Mouse (Mus musculus): ENCODE results near the gene Med21. TPM values are rescaled to one million over a fixed set of nuclear protein-coding genes. Genes with fewer than 3 reads are reported as not detected.
A peak's percentile ranks its signal among the peaks of the same experiment; 100 is the strongest.

Med21 gene
- total RNA-seq, 2 experiments from 2014 or later: 55.1 to 59.5 TPM

DNA sequence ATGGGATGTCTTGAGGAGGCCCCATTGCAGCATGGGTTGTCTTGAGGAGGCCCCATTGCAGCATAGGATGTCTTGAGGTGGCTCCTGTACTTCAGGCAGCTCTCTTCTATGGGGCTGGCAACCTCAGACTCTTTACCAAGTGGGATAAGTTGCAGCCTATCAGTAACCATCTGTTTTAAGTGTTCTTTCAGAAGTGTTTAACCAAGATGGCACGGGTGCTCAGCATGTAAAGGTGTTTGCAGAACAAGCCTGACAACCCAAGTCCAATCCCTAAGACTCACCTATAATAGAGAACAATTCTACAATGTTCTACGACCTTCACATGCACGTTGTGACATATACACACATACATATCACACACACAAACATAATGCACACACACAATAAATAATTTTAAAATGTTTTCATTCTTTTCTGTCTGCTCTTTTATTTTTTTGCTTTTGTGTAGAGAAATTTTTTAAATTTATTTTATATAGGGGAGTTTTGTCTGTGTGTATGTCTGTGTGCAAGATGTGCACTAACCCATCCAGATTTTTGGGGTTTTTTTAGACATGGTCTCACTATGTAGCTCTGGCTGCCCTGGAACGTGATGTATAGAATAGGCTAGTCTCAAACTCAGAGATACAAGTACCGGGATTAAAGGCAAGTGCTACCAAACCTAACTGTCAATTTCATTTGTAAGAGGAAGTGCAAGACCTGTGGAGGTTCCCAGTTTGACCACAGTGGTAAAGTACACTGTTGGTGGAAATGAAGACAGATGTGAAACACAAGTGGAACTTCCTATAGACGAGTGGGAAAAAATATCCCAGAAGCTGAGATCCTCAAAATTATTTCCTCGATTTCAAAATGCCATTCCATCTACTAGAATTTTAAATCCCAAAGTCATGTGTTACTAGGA lies 2.0 kb upstream of the Med21 start:
- DNase-seq: no peak

GRCm38 (mm10) chr6:146640991-146641390 lies 1.4 kb upstream of the Med21 start:
- no peak for DNase-seq

DNA sequence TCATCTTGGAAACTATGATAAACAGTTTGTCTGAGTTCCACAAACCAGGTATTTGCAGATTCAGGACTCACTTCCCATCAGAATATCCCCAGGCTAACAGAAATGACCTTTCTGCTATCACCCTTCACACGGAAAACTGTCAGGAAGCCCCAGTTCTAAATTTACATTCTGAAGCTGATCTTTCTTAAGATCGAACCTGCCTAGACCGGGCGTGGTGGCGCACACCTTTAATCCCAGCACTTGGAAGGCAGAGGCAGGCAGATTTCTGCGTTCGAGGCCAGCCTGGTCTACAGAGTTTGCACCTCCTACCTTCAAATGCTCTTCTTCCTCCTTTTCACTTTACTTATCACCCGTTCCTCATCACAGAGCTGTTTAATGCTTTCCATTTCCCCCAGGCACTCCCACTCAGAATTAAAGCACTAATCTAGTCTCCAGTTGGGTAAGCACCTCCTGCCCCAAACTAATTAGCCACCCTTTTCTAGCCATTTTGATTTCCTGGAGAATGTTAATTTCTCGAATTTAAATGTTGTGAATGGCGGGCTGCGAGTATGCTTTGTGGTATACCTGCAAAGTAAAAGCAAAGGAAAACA lies 631 bp upstream of the Med21 start:
- no peak for DNase-seq

DNA sequence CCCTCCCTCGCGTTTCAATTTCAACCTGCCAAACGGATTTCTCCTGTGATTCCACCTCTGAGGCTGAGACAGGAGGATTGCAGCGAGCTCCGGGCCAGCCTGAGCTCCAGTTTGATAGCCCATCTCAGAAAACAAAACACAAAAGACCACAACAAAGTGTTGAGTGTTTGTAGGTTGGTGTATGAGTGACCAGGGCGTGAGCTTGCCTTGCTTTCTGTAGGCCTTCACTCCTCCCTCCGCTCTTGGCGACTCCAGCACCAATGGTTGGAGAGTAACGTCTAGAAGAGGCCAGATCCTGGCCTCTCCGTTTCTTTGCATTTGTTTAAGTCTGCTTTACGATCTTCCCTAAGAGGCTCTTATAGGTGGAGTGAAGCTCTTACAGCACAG lies 830 bp downstream of the Med21 start:
- DNase-seq: peak; percentile 30

- no peak for DNase-seq
These were observed 7.7 kb downstream of the Med21 start for GRCm38 (mm10) chr6:146650013-146650412.

- no peak for DNase-seq
These were observed 9.1 kb downstream of the Med21 start for GRCm38 (mm10) chr6:146651431-146651830.

GRCm38 (mm10) chr6:146653197-146653596 lies 10.8 kb downstream of the Med21 start:
- DNase-seq: no peak

DNA sequence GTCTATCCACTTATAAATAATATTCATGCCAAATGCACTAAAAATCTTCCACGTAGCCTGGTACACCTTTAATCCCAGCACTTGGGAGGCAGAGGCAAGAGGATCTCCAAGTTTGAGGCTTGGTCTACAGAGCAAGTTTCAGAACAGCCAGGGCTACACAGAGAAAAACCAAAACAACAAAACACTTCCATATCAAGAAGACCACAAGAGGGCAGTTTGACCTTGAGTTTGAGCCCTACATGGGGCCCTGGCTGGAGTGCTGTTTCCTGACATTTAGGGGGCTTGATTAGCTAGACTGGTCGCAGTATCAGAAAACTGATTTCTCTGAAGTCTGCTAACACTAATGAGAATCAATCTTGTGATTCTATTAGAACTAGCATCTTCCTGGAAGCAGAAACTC lies 18.2 kb downstream of the Med21 start:
- DNase-seq: no peak

DNA sequence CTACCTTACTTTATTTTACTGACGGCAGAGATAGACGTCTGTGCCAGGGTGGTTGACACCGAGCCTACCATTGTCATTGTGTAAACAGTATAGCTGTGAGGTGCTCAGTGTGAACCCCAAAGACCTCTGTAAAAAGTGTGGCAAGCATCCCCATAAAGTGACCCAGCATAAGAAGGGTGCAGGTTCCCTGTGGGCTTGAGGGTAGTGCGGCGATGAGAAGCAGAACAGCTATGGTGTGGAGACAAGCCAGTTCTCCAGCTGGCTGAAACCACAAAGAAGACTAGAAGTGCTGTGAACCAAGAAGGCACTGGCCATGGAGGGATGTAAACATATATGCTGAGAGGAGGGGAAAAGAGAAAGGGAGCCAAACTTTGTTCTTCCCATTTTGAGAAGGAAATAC lies 19.3 kb downstream of the Med21 start:
- DNase-seq: no peak

DNA sequence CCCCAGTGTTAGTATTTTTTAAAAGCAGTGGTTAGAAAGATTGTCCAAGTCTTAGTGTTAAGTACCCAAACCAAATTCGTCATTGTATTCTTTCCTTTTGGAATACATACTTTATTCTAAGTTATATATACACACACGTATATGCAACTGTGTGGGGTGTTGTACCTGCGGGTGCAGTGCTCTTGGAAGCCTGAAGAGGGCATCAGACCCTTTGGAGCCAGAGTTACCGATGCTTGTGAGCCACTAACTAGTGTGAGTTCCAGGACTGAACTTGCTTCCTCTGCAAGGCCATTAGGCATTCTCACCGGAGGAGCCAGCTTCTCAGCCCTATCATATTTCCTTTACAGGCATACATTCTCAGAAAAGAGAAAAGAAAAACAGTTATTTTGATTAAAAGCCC lies 20.3 kb downstream of the Med21 start:
- DNase-seq: peak; percentile 66

DNA sequence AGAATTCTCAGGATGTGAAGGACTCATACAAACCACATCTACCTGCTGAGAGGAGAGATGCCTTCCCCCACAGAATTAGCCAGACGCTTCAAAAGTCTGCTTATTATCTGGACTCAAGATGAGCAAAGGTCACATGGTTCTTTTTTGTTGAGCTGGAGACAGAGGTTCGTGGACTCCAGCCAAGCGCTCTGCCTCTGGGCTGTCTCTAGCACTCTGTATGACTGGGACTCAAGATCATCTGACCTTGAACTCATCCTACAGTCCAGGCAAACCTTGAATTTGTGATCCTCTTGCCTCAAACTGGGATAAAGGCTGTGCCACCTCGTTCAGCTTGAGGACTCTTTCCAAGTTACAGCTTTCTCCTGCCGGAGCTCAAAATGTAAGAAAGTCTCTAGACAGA lies 21.8 kb downstream of the Med21 start:
- DNase-seq: peak; percentile 63

- no peak for DNase-seq
These were observed 22.6 kb downstream of the Med21 start for GRCm38 (mm10) chr6:146664917-146665316.

- DNase-seq: no peak
These were observed 23.1 kb downstream of the Med21 start for GRCm38 (mm10) chr6:146665408-146665807.

DNA sequence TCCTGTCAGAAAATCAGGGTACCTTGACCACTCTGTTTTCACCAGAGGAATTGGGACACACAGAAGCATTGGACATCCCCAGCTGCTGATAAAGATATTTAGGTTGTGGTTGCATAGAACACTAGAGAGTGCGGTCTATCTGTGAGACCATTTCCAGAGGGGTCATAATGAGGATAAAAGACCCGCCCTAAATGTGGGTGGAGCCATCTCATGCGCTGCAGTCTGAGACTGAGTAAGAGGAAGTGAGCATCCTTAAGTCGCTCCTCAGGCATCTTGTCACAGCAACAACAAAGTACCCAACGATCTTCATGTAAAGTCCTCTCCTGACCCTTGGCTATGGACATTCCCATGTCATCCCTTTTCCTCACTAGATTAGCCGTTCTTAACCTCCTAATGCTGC lies 24.5 kb downstream of the Med21 start:
- DNase-seq: no peak

- DNase-seq: no peak
These were observed 26.3 kb downstream of the Med21 start for GRCm38 (mm10) chr6:146668606-146669005.

DNA sequence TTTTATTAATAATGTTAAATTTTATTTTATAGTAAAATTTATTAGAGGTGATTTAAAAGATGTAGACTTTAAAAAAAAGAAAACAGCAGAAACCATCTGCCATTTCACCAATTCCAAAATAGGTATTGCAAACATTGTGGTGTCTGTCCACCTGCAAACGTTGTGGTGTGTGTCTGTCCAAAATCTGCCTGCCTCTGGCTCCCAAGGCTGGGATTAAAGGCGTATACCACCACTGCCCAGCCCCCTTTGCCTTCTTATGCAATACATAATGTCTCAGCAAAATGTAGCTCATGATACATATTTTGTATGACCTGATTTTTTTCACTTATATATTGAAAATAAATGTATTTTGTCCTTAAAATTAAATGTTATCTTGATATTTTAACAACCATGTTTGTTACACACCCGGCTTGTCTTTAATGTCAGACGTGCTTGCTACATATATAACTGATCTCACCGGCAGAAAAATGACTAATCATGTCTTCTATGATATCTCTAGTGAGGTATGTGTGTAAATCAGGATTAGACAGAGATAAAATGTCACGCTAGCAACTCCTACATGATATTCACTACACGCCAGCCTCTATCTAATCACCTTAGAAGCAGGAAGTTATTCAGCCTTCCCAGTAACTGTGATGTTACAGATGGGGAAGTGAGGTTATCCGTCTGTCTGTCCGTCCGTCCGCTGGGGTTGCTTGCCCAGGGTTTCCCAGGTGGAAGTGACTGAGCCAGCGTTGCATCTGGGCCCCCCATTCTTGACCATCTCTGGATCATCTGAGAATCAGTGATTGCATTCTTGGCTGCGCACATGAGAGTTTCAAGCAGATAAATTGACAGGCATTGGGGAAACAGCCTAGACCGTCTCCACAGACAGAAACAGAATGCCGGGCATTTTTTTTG lies 28.9 kb downstream of the Med21 start:
- no peak for DNase-seq

DNA sequence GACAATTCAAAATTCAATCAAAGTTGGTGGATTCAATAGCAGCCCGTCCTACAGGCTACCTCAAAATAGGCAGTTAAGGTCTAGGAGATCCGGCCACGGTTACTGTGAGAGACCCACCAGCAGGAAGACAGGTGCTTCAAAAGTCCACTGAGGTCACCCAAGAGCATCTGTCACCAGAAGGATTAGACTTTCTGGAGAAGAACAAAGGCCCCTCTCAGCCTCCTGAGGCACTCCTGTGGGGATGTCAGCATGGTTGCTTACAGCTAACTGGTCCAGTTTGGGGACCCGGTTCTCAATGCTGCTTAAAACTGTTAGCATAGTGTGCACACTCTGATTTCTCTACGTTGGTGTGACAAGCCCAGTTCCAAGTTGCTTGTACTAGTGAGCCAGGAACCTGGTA lies 29.8 kb downstream of the Med21 start:
- DNase-seq: no peak

- DNase-seq: no peak
These were observed 31.3 kb downstream of the Med21 start for GRCm38 (mm10) chr6:146673696-146674095.

DNA sequence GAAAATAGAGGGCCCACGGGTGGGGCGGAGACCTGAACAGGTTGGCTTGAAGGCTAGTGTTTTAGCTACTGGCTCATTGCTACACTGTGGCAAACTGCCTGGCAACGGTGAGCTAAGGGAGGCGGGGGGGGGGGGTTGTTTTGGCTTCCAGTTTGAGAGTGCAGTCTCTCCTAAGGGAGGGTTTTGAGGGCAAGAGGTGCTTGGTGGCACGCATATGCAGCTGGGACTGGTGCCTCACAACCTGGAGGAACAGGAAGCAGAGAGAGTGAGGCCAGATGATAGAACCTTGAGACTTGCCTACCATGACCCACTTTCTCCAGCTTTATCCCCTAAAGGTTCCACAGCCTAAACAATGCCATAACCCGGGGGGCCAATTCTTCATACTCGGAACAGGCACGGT lies 32.1 kb downstream of the Med21 start:
- DNase-seq: peak; percentile 21

- DNase-seq: no peak
These were observed 32.7 kb downstream of the Med21 start for GRCm38 (mm10) chr6:146674881-146675536.

DNA sequence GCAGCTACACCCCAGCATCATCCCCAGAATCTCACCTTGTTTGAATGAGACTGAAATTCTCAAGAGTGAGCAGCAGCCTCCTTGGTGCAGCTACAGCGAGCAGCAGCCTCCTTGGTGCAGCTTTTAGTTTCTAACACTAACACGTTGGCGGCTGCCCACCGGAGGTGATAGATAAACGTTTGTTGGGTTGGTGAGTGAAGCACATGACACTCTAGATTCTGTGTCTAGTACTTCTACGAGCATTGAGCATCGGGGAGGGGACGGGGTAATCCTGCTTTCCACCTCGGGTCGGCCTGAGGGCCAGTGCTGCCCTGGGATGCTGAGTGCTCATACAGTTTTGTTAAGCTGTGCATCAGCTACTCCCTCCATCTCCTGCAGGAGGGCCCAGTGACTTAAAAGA lies 34.6 kb downstream of the Med21 start:
- no peak for DNase-seq

Data from adrenal gland, postnatal 10 days (tissue).